Mouse (Mus musculus): ENCODE measurements around the gene Phrf1.

Phrf1 gene

GRCm38 (mm10) chr7:141294479-141294878 is 65.9 kb downstream of the Phrf1 start:
- no peak for DNase-seq

- DNase-seq: no peak
Observed at GRCm38 (mm10) chr7:141297926-141298650, 69.5 kb downstream of the Phrf1 start.

GRCm38 (mm10) chr7:141299175-141299574 is 70.6 kb downstream of the Phrf1 start:
- DNase-seq: no peak

- DNase-seq: peak; percentile 43 to 54
Observed at GRCm38 (mm10) chr7:141301386-141301785, 72.8 kb downstream of the Phrf1 start.

- peak; percentile 25 to 31 for DNase-seq
Observed at GRCm38 (mm10) chr7:141302702-141303268, 74.2 kb downstream of the Phrf1 start.

GRCm38 (mm10) chr7:141304537-141304936 is 76.0 kb downstream of the Phrf1 start:
- no peak for DNase-seq
